ENCODE assay signal across 8 mouse cellular contexts in genomic region chr7:112868551-112869465, GRCm38 (mm10).
DNase-seq lines count a peak whose midpoint lies in the region; ATAC-seq and TF ChIP-seq lines count a peak whose summit lies in the region.

No protein-coding gene starts in this region.

- whole genome bisulfite sequencing in heart, embryonic 10.5 days: 54% methylated on average over 7 of the region's 8 CpGs
- 56% methylated on average over 7 of the region's 8 CpGs for WGBS in kidney, embryonic 16.5 days
- WGBS in lung, embryonic 14.5 days: 41% methylated on average over 8 of the region's 8 CpGs

- H3K9ac ChIP-seq in kidney, embryonic 16.5 days (replicated peaks; ENCODE audit: low read length): no peak overlapping the region
- H3K9ac ChIP-seq in lung, embryonic 14.5 days: no peak overlapping the region

- H3K27ac ChIP-seq in gastrocnemius, adult 2 months: peak overlapping the region; percentile 75
- H3K27ac ChIP-seq in cortical plate, adult 2 months (ENCODE audit: insufficient read depth, low read length): no peak overlapping the region
- 0 out of 2 replicates have a peak overlapping the region, but pooled peaks have one; percentile 17 for H3K27ac ChIP-seq in heart, embryonic 10.5 days
- peak overlapping the region; percentile 9; the same call in 1 of the 2 replicates for H3K27ac ChIP-seq in kidney, embryonic 16.5 days (ENCODE audit: low read length)
- peak overlapping the region; percentile 70; the same call in 1 of the 2 replicates for H3K27ac ChIP-seq in lung, embryonic 14.5 days (ENCODE audit: low read depth)

- H3K4me3 ChIP-seq in gastrocnemius, adult 2 months: no peak overlapping the region
- no peak overlapping the region for H3K4me3 ChIP-seq in cortical plate, adult 2 months (ENCODE audit: insufficient read depth, low read length)
- no peak overlapping the region for H3K4me3 ChIP-seq in heart, embryonic 10.5 days
- H3K4me3 ChIP-seq in kidney, embryonic 16.5 days (ENCODE audit: low read length): no peak overlapping the region
- no peak overlapping the region for H3K4me3 ChIP-seq in lung, embryonic 14.5 days (ENCODE audit: low read depth, low read length)

- no peaks in the 10 kb centered on the region for H3K4me1 ChIP-seq in cortical plate, adult 2 months (ENCODE audit: control insufficient read depth, insufficient read depth, low read length)
- peaks cover 53% of the 10 kb centered on the region for H3K4me1 ChIP-seq in heart, embryonic 10.5 days
- H3K4me1 ChIP-seq in kidney, embryonic 16.5 days (ENCODE audit: insufficient read depth, low read length): peaks cover 20% of the 10 kb centered on the region
- H3K4me1 ChIP-seq in lung, embryonic 14.5 days (ENCODE audit: insufficient read depth): peaks cover 6% of the 10 kb centered on the region

- H3K9me3 ChIP-seq in heart, embryonic 10.5 days: no peaks in the 10 kb centered on the region
- no peaks in the 10 kb centered on the region for H3K9me3 ChIP-seq in kidney, embryonic 16.5 days (ENCODE audit: low read length)
- no peaks in the 10 kb centered on the region for H3K9me3 ChIP-seq in lung, embryonic 14.5 days (ENCODE audit: low read depth, low read length)

- H3K27me3 ChIP-seq in Patski: no peaks in the 10 kb centered on the region
- H3K27me3 ChIP-seq in heart, embryonic 10.5 days (ENCODE audit: insufficient read depth, poor library complexity, severe bottlenecking): no peaks in the 10 kb centered on the region
- no peaks in the 10 kb centered on the region for H3K27me3 ChIP-seq in kidney, embryonic 16.5 days (ENCODE audit: insufficient read depth, low read length)
- no peaks in the 10 kb centered on the region for H3K27me3 ChIP-seq in lung, embryonic 14.5 days (ENCODE audit: insufficient read depth, low read length)

- no peak overlapping the region for H3K4me2 ChIP-seq in kidney, embryonic 16.5 days (replicated peaks; ENCODE audit: low read depth, low read length)
- H3K4me2 ChIP-seq in lung, embryonic 14.5 days: no peak overlapping the region

- peak; percentile 64 for DNase-seq in gastrocnemius, adult 2 months
- DNase-seq in gastrocnemius, postnatal 25 days: no peak
- peak; percentile 43 for DNase-seq in Patski (ENCODE audit: low read depth, low spot score)
- DNase-seq in heart, embryonic 10.5 days (ENCODE audit: low spot score): no peak
- peak; percentile 92 for DNase-seq in lung, embryonic 14.5 days
- DNase-seq in right cerebral cortex, postnatal 4 days: peak; percentile 76

- TF ChIP-seq CTCF in gastrocnemius, adult 2 months (IDR thresholded peaks at IDR 0.05): peak; percentile 74
- TF ChIP-seq CTCF in Patski (IDR thresholded peaks at IDR 0.05): peak; percentile 72
- peak; percentile 67 for TF ChIP-seq CTCF in cortical plate, adult 2 months (IDR thresholded peaks at IDR 0.05; ENCODE audit: extremely low read depth, insufficient read depth, low read length)
- TF ChIP-seq CTCF in lung, embryonic 14.5 days (IDR thresholded peaks at IDR 0.05; ENCODE audit: low read depth): peak; percentile 61

- CTCF ChIA-PET in Patski (lab: Charles Lee): interaction anchor here (0.9 to 2.1 kb wide), 10 partner anchors 35 to 491 kb away, joined by 3 to 9 read pairs (median 4); no protein-coding TSS in a partner anchor

- POLR2A ChIA-PET in Patski (lab: Charles Lee): no interaction called here

- peaks cover 41% of the 10 kb centered on the region for H3K36me3 ChIP-seq in heart, embryonic 10.5 days
- peaks cover 7% of the 10 kb centered on the region; the same call in 1 of the 2 replicates for H3K36me3 ChIP-seq in kidney, embryonic 16.5 days (ENCODE audit: insufficient read depth, low read length)
- peaks cover 45% of the 10 kb centered on the region for H3K36me3 ChIP-seq in lung, embryonic 14.5 days (ENCODE audit: insufficient read depth)

- intact Hi-C loops in gastrocnemius, adult 2 months (cut with DNase I): loop anchor here (1.0 to 10.0 kb wide), 6 partner anchors 82 to 492 kb away; no protein-coding TSS in a partner anchor

- TF ChIP-seq POLR2A in cortical plate, adult 2 months (IDR thresholded peaks at IDR 0.05; ENCODE audit: extremely low read depth, insufficient read depth, low read length): no peak

- in situ Hi-C loops in Patski (cut with MboI; ENCODE audit: low pct_unique_long_range_greater_than_20kb): loop anchor here (5.0 to 10.0 kb wide), 6 partner anchors 42 to 467 kb away; no protein-coding TSS in a partner anchor

- no peak for ATAC-seq in Patski
- no peak; the same call in 1 of the 2 replicates for ATAC-seq in kidney, embryonic 16.5 days (ENCODE audit: low FRiP score, low TSS enrichment)
- ATAC-seq in lung, embryonic 14.5 days (ENCODE audit: insufficient read depth): 0 out of 2 replicates have a peak, but pooled peaks have one; percentile 14

Comparison
In these comparisons a context has a peak if more than half of its experiments do, and no peak if none do; other contexts are left out.
1. DNase-seq: peak in gastrocnemius, adult 2 months (single experiment), Patski (single experiment), lung, embryonic 14.5 days (single experiment) and right cerebral cortex, postnatal 4 days (single experiment); none in gastrocnemius, postnatal 25 days (single experiment) and heart, embryonic 10.5 days (single experiment).
2. Peak in every context shown above with its lines, with median percentiles within 50 percentile points of each other: CTCF ChIP-seq.